Mouse (Mus musculus) CH12.LX (cell line): ENCODE data around the gene Medag. TPM values are rescaled to one million over a fixed set of nuclear protein-coding genes. Genes with fewer than 3 reads are reported as not detected.

Source experiments
- DNase-seq: peaks from one replicate; pipeline ENCODE4 v3.0.0-alpha.2; 2013; ENCODE audit errors: extremely low read depth
- H3K27ac ChIP-seq: 2 replicates; pipeline ENCODE4 v1.5.1; 2012; ENCODE audit warnings: low read depth, mild to moderate bottlenecking, control low read depth, moderate library complexity; ENCODE audit not compliant: insufficient read depth
- H3K27me3 ChIP-seq: replicated peaks from 2 replicates; pipeline ENCODE3; 2012; ENCODE audit warnings: inconsistent platforms
- H3K36me3 ChIP-seq, 2 experiments: replicated peaks in 1 of 2; 2 replicates each; pipeline versions ENCODE3 to v1.6.1; 2012; ENCODE audit warnings: inconsistent platforms in 1 of 2, low read length in 1 of 2, mild to moderate bottlenecking in 1 of 2, mixed read lengths in 1 of 2, moderate library complexity in 1 of 2; ENCODE audit not compliant: control insufficient read depth in 1 of 2, insufficient read depth in 1 of 2
- H3K4me1 ChIP-seq, 2 experiments: 2 replicates each; pipeline ENCODE4 v1.6.1; 2012; ENCODE audit warnings: inconsistent platforms in 1 of 2, moderate library complexity in 1 of 2; ENCODE audit not compliant: insufficient read depth in 2 of 2, control insufficient read depth in 1 of 2
- H3K4me2 ChIP-seq: 2 replicates; pipeline ENCODE4 v1.6.1; 2012; ENCODE audit warnings: low read depth, mild to moderate bottlenecking, control low read depth; ENCODE audit not compliant: poor library complexity, insufficient read depth, severe bottlenecking
- H3K4me3 ChIP-seq, 3 experiments: fragments of 150-350 bp in 1 of 3; sonication (generic) in 1 of 3; replicated peaks in 1 of 3; 2 replicates each; pipeline versions ENCODE3 to v1.5.1; 2011 to 2012; ENCODE audit warnings: low read depth in 2 of 3, low read length in 2 of 3, mild to moderate bottlenecking in 2 of 3, moderate library complexity in 2 of 3, control low read depth in 1 of 3, improper control_type of control experiment in 1 of 3, inconsistent platforms in 1 of 3, mixed read lengths in 1 of 3; ENCODE audit not compliant: poor library complexity in 1 of 3
- H3K79me2 ChIP-seq: replicated peaks from 2 replicates; pipeline ENCODE4 v1.6.1; 2012; ENCODE audit warnings: mild to moderate bottlenecking, moderate library complexity; ENCODE audit not compliant: control insufficient read depth, poor library complexity, insufficient read depth, severe bottlenecking; ENCODE audit errors: extremely low read depth
- H3K9ac ChIP-seq: 2 replicates; pipeline ENCODE4 v1.6.1; 2012; ENCODE audit warnings: low read depth, mild to moderate bottlenecking, control low read depth, moderate library complexity; ENCODE audit not compliant: insufficient read depth
- H3K9me3 ChIP-seq: replicated peaks from 2 replicates; pipeline ENCODE3; 2012; ENCODE audit warnings: low read length, inconsistent platforms, mixed read lengths
- BHLHE40 ChIP-seq: IDR thresholded peaks from 2 replicates; pipeline ENCODE4 v1.6.1; 2011; ENCODE audit warnings: mild to moderate bottlenecking, low read depth, low read length, improper control_type of control experiment
- CHD1 ChIP-seq: IDR thresholded peaks from 2 replicates; pipeline ENCODE4 v1.6.1; 2012; ENCODE audit warnings: low read depth, low read length, improper control_type of control experiment, inconsistent platforms
- CHD2 ChIP-seq: IDR thresholded peaks from 2 replicates; pipeline ENCODE4 v1.6.1; 2011; ENCODE audit warnings: low read length, improper control_type of control experiment
- CTCF ChIP-seq, 2 experiments: IDR thresholded peaks in 1 of 2; conservative IDR thresholded peaks in 1 of 2; 2 replicates each; pipeline ENCODE4 v1.5.1; 2011 to 2012; ENCODE audit warnings: low read depth in 2 of 2, low read length in 2 of 2, improper control_type of control experiment in 1 of 2, inconsistent platforms in 1 of 2, mild to moderate bottlenecking in 1 of 2, moderate library complexity in 1 of 2
- ELF1 ChIP-seq: IDR thresholded peaks from 2 replicates; pipeline ENCODE4 v1.6.1; 2014; ENCODE audit warnings: low read depth, mild to moderate bottlenecking, inconsistent platforms, low read length, improper control_type of control experiment
- EP300 ChIP-seq: IDR thresholded peaks from 2 replicates; pipeline ENCODE4 v1.6.1; 2011; ENCODE audit warnings: low read length, improper control_type of control experiment
- ETS1 ChIP-seq: conservative IDR thresholded peaks from 2 replicates; pipeline ENCODE4 v1.6.1; 2012; ENCODE audit warnings: low read depth, mild to moderate bottlenecking, inconsistent platforms, low read length, improper control_type of control experiment, moderate library complexity
- GABPA ChIP-seq: IDR thresholded peaks from 2 replicates; pipeline ENCODE4 v1.6.1; 2012; ENCODE audit warnings: low read depth, low read length, improper control_type of control experiment, inconsistent platforms; ENCODE audit not compliant: insufficient replicate concordance
- JUN ChIP-seq: IDR thresholded peaks from 2 replicates; pipeline ENCODE4 v1.6.1; 2011; ENCODE audit warnings: low read depth, mild to moderate bottlenecking, low read length, improper control_type of control experiment, moderate library complexity; ENCODE audit not compliant: insufficient read depth
- KAT2A ChIP-seq: IDR thresholded peaks from 2 replicates; pipeline ENCODE4 v1.6.1; 2012; ENCODE audit warnings: low read length, improper control_type of control experiment, inconsistent platforms; ENCODE audit not compliant: insufficient replicate concordance
- MAX ChIP-seq: IDR thresholded peaks from 2 replicates; pipeline ENCODE4 v1.6.1; 2011; ENCODE audit warnings: low read length, improper control_type of control experiment
- MAZ ChIP-seq: IDR thresholded peaks from 2 replicates; pipeline ENCODE4 v1.6.1; 2012; ENCODE audit warnings: low read depth, mild to moderate bottlenecking, inconsistent platforms, low read length, improper control_type of control experiment, moderate library complexity
- MEF2A ChIP-seq: IDR thresholded peaks from 2 replicates; pipeline ENCODE4 v1.6.1; 2014; ENCODE audit warnings: low read depth, mild to moderate bottlenecking, inconsistent platforms, low read length, improper control_type of control experiment, borderline replicate concordance
- MXI1 ChIP-seq: IDR thresholded peaks from 2 replicates; pipeline ENCODE4 v1.6.1; 2011; ENCODE audit warnings: mild to moderate bottlenecking, low read depth, low read length, improper control_type of control experiment
- NELFE ChIP-seq: IDR thresholded peaks from 2 replicates; pipeline ENCODE4 v1.6.1; 2011; ENCODE audit warnings: low read depth, low read length, improper control_type of control experiment
- NRF1 ChIP-seq: IDR thresholded peaks from 2 replicates; pipeline ENCODE4 v1.6.1; 2014; ENCODE audit warnings: low read depth, mild to moderate bottlenecking, inconsistent platforms, low read length, improper control_type of control experiment, moderate library complexity
- PAX5 ChIP-seq: IDR thresholded peaks from 2 replicates; pipeline ENCODE4 v1.6.1; 2012; ENCODE audit warnings: low read length, inconsistent platforms, mixed read lengths
- POLR2AphosphoS2 ChIP-seq: IDR thresholded peaks from 2 replicates; pipeline ENCODE4 v1.6.1; 2011; ENCODE audit warnings: low read depth, low read length, improper control_type of control experiment
- RAD21 ChIP-seq: IDR thresholded peaks from 2 replicates; pipeline ENCODE4 v1.6.1; 2011; ENCODE audit warnings: low read depth, mild to moderate bottlenecking, low read length, improper control_type of control experiment, moderate library complexity
- SIN3A ChIP-seq: IDR thresholded peaks from 2 replicates; pipeline ENCODE4 v1.6.1; 2012; ENCODE audit warnings: low read length, improper control_type of control experiment, inconsistent platforms
- SMC3 ChIP-seq: IDR thresholded peaks from 2 replicates; pipeline ENCODE4 v1.6.1; 2011; ENCODE audit warnings: low read depth, low read length, improper control_type of control experiment
- TCF12 ChIP-seq: IDR thresholded peaks from 2 replicates; pipeline ENCODE4 v1.6.1; 2014; ENCODE audit warnings: low read depth, mild to moderate bottlenecking, inconsistent platforms, low read length, improper control_type of control experiment
- ZC3H11A ChIP-seq: IDR thresholded peaks from 2 replicates; pipeline ENCODE4 v1.6.1; 2012; ENCODE audit warnings: low read depth, mild to moderate bottlenecking, inconsistent platforms, low read length, improper control_type of control experiment
- ZKSCAN1 ChIP-seq: IDR thresholded peaks from 2 replicates; pipeline ENCODE4 v1.6.1; 2012; ENCODE audit warnings: low read depth, inconsistent platforms, low read length, improper control_type of control experiment, borderline replicate concordance
- ZNF384 ChIP-seq: IDR thresholded peaks from 2 replicates; pipeline ENCODE4 v1.6.1; 2012; ENCODE audit warnings: low read depth, low read length, improper control_type of control experiment, inconsistent platforms
- dilution Hi-C: fragments of 300-500 bp; cut with MboI; formaldehyde crosslinking; loops from 2 replicates; pipeline ENCODE4 v1.14.3; 2020; ENCODE audit warnings: low sequenced_read_pairs; ENCODE audit not compliant: extremely low pct_unique_long_range_greater_than_20kb, extremely low pct_ligation_motif_present
- in situ Hi-C: fragments of 300-500 bp; cut with MboI; formaldehyde crosslinking; loops from 3 replicates; pipeline ENCODE4 v1.14.3; 2019; ENCODE audit warnings: low sequenced_read_pairs, low pct_ligation_motif_present, low pct_unique_long_range_greater_than_20kb, mixed read lengths
- polyA plus RNA-seq: library from polyadenylated mRNA; unstranded; fragments of >175 nt; gene quantifications from 2 replicates; pipeline ENCODE4 v1.2.1, GENCODE M21; 2012; ENCODE audit warnings: low read depth; ENCODE audit not compliant: insufficient read length
- total RNA-seq, 2 experiments: library from RNA; depleted of rRNA; stranded (reverse); fragments of 300-350 nt in 1 of 2; fragments of >200 nt in 1 of 2; gene quantifications; 2 replicates each; pipeline ENCODE4 v1.2.3; 2012 to 2014

Medag gene
- total and polyA plus RNA-seq, 3 experiments = not detected

- no peak overlapping the region for H3K4me2 ChIP-seq
- TF ChIP-seq ETS1 (no peak), CHD1 (no peak), MAZ (no peak), CTCF (conservative IDR thresholded peaks at IDR 0.05 in 1 of 2, IDR thresholded peaks at IDR 0.05 in 1 of 2; ENCODE audit: low read depth in 2 of 2, low read length in 2 of 2) (no peak), SMC3 (no peak), NRF1 (no peak), POLR2AphosphoS2 (no peak), SIN3A (no peak), MEF2A (no peak), PAX5 (no peak), GABPA (no peak), ZC3H11A (no peak), MXI1 (no peak), KAT2A (no peak), ZNF384 (no peak), EP300 (no peak), RAD21 (no peak), MAX (no peak), JUN (no peak)
- TF ChIP-seq, all 38 proteins: peak for 0
- H3K9me3 ChIP-seq = no peaks in the 10 kb centered on the region
- H3K27me3 ChIP-seq = peaks cover 7% of the 10 kb centered on the region
- in situ Hi-C loops = no loop called here
- DNase-seq = no peak
- H3K36me3 ChIP-seq = no peaks in the 10 kb centered on the region
- no peak overlapping the region for H3K9ac ChIP-seq
- dilution Hi-C loops = no loop called here
- H3K4me1 ChIP-seq = peaks cover 12 to 54% of the 10 kb centered on the region in 2 experiments
- H3K27ac ChIP-seq = no peak overlapping the region
- no peak overlapping the region for H3K4me3 ChIP-seq
- no peaks in the 10 kb centered on the region for H3K79me2 ChIP-seq
Measured at GRCm38 (mm10) chr5:149373224-149373623, 38.3 kb upstream of the Medag start.

GRCm38 (mm10) chr5:149374026-149374425 is 37.5 kb upstream of the Medag start:
- DNase-seq = peak; percentile 83

More at GRCm38 (mm10) chr5:149374026-149374425, 37.5 kb upstream of the Medag start:
- no peaks in the 10 kb centered on the region for H3K79me2 ChIP-seq
- no peak overlapping the region for H3K9ac ChIP-seq
- dilution Hi-C loops = no loop called here
- TF ChIP-seq ELF1 = peak; percentile 18; the same call in 1 of the 2 replicates
- peak; percentile 75 for TF ChIP-seq BHLHE40
- peak; percentile 90 for TF ChIP-seq ETS1
- no peak for TF ChIP-seq ZNF384
- 0 out of 2 replicates have a peak, but pooled peaks have one; percentile 34 for TF ChIP-seq MXI1
- peak; percentile 95 for TF ChIP-seq MEF2A
- peak; percentile 67 for TF ChIP-seq JUN
- no peak for TF ChIP-seq ZKSCAN1
- TF ChIP-seq CHD2 = no peak
- TF ChIP-seq MAX = peak; percentile 21; the same call in 1 of the 2 replicates
- TF ChIP-seq SIN3A = no peak; the same call in 1 of the 2 replicates
- peak; percentile 57; the same call in 1 of the 2 replicates for TF ChIP-seq EP300
- TF ChIP-seq TCF12 = peak; percentile 72; the same call in 1 of the 2 replicates
- TF ChIP-seq NELFE = no peak
- no peaks in the 10 kb centered on the region for H3K9me3 ChIP-seq
- H3K4me2 ChIP-seq = peak overlapping the region; percentile 6; the same call in 1 of the 2 replicates
- H3K36me3 ChIP-seq = no peaks in the 10 kb centered on the region
- no peak overlapping the region for H3K27ac ChIP-seq
- in situ Hi-C loops = no loop called here
- H3K27me3 ChIP-seq = peaks cover 9% of the 10 kb centered on the region
- peaks cover 12 to 46% of the 10 kb centered on the region in 2 experiments for H3K4me1 ChIP-seq
- no peak overlapping the region for H3K4me3 ChIP-seq
